Mouse (Mus musculus): Measurements from ENCODE around the gene Tbc1d10b.

Gene Tbc1d10b

DNA sequence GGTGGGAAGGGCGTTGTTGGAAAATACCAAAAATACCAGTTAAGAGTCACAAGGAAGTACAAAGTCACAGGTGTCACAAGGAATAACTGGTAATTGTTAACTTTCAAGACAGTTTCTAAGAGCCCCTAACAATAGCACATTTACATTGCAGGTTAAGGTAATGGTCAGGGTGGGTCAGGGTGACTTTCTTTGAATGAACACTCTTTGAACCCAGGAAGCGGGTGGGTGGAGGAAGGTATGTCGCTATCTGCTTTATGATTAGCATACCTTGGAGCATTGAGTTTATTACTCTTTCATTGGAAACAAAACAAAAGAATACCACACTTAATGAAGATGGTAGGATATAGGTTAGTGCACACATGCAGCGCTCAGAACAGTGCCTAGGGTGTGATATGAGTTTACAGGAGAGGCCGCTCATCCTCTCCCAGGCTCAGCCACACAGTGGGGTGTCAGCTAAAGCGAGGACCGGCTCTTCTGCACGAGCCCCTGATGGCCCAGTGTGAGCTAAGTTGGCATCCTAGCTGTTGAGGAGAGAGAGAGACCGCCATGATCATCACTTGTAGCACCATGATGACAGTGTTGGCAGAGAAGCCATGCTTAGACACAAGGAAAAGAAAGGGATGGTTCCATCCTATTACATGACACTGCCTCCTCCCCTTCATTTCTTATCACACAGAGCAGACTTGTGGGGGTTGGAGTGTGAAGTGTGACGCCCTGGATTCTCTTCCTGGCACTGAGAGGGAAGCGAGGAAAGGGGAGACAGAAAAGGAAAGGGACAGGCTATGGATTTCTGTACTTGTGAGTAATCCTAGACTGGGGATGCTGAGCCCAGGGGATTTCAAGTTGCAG, 17.1 kb upstream of the Tbc1d10b start:
- DNase-seq (ENCODE audit: low spot score), result no peak

DNA sequence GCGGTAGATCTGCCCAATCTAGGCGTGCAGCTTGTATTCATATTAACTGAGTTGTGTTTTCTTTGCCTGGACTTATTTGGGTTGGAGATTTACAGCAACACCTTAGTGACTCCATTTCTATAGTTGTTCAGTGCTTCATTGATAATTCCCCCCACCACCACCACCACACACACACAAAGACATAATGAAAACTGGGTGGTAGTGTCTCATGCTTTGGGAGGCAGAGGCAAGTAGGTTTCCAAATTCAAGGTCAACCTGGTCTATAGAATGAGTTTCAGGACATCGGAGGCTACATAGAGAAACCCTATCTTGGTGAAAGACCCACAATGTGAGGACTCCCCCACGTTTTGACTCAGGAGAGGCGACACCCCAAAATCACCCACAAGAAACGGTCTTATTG, 16.3 kb upstream of the Tbc1d10b start:
- DNase-seq (ENCODE audit: low spot score), result no peak

GRCm38 (mm10) chr7:127223515-127224478, 15.5 kb upstream of the Tbc1d10b start:
- no peak for DNase-seq (ENCODE audit: low spot score)

- DNase-seq (ENCODE audit: low spot score), result no peak
Measured at GRCm38 (mm10) chr7:127223106-127223505, 14.8 kb upstream of the Tbc1d10b start.

DNA sequence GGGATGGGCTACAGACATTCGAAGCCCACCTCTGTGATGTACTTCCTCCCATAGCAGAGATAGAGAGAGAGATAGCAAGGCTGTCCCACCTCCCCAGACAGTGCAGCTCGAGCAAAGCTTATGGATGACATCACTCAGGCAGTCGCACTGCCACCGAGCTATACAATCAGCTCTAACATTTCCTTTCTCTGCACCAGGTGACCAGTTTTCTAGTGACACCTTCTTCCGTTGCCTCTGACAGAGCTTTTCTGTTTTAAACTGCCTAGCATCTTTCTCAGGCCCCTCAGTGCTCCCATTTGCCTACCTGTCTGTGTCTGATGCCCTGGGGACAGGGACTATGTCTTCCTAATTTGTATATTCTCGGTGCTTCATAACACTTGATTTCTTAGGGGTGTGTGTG, 12.2 kb upstream of the Tbc1d10b start:
- DNase-seq (ENCODE audit: low spot score), result no peak

GRCm38 (mm10) chr7:127218670-127219069, 10.4 kb upstream of the Tbc1d10b start:
- DNase-seq (ENCODE audit: low spot score), result no peak

GRCm38 (mm10) chr7:127217901-127218642, 9.8 kb upstream of the Tbc1d10b start:
- no peak for DNase-seq (ENCODE audit: low spot score)

DNA sequence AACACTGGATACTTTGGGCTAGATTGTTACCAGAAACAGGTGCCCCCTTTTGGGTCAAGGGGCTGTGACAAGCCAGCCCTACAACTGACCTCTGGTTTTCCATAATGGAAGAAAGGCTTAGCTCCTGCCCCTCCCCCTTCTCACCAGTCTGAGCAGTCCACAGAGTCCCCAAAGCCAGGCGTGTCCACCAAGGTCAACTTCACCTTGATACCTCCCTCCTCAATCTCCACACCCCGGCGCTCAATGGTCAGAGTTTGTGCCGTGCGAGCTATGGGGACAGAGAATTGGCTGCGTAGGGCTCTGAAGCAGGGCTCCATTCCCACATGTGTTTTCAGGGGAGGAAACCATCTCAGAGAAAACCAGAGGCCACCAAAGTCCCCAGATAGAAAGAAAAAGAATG, 9.2 kb upstream of the Tbc1d10b start:
- no peak for DNase-seq (ENCODE audit: low spot score)

DNA sequence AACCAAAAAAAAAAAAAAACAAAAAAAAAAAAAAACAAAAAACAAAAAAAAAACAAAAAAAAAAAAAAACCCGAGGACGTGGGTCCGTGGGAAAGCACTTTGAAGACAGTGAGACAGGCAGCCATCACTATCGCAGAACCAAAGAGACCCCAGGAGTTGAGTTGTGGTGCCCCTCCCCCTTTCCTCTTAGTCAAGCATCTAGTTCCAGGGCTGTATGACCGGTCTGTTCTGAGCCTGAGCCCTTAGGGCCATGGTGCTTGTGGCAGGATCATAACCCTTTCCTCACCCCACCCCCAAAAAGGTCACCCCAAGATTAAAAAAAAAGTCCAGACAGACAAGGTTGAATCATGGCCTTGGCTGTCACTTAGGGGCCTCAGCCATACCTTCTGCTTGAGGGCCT, 8.0 kb upstream of the Tbc1d10b start:
- DNase-seq (ENCODE audit: low spot score), result no peak

- DNase-seq (ENCODE audit: low spot score), result no peak
Measured at GRCm38 (mm10) chr7:127214981-127215871, 7.0 kb upstream of the Tbc1d10b start.

GRCm38 (mm10) chr7:127214521-127214920, 6.3 kb upstream of the Tbc1d10b start:
- DNase-seq (ENCODE audit: low spot score), result no peak

DNA sequence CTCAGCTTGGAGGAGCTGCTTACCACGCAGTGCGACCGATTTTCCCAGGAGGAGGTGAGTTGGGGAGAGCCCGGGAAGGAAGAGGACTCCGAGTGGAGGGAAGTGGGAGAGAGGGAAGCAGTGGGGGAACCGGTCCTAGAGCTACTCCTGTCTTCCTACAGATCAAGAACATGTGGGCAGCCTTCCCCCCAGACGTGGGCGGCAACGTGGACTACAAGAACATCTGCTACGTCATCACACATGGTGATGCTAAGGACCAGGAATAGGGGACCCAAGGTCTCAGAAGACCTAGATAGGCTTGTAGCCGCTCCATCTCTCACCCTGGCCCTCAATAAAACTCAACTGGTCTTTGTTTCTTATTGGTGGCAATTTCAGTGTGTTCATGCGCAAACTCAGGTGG, 5.7 kb upstream of the Tbc1d10b start:
- DNase-seq (ENCODE audit: low spot score), result no peak

DNA sequence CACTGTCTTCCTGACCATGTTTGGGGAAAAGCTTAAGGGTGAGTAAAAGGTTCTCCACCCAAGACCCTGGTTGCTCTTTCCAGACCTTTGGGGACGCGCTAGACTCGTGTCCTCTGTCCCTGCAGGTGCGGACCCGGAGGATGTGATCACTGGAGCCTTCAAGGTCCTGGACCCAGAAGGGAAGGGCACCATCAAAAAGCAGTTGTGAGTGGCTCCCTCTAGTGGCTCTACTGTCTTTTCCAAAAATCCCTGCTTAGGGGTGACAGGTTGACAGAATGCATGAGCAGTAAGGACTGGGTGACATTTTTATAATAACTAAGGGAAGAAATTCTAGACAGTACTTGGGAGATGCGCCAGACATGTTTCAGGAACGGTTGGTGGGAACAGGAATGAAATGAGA, 5.2 kb upstream of the Tbc1d10b start:
- DNase-seq (ENCODE audit: low spot score), result no peak

GRCm38 (mm10) chr7:127212432-127213250, 4.4 kb upstream of the Tbc1d10b start:
- DNase-seq (ENCODE audit: low spot score), result no peak

- DNase-seq (ENCODE audit: low spot score), result no peak
Measured at GRCm38 (mm10) chr7:127211014-127211745, 2.9 kb upstream of the Tbc1d10b start.

GRCm38 (mm10) chr7:127210266-127210665, 2.0 kb upstream of the Tbc1d10b start:
- DNase-seq (ENCODE audit: low spot score), result no peak

- DNase-seq (ENCODE audit: low spot score), result no peak
Measured at GRCm38 (mm10) chr7:127209851-127210250, 1.6 kb upstream of the Tbc1d10b start.

DNA sequence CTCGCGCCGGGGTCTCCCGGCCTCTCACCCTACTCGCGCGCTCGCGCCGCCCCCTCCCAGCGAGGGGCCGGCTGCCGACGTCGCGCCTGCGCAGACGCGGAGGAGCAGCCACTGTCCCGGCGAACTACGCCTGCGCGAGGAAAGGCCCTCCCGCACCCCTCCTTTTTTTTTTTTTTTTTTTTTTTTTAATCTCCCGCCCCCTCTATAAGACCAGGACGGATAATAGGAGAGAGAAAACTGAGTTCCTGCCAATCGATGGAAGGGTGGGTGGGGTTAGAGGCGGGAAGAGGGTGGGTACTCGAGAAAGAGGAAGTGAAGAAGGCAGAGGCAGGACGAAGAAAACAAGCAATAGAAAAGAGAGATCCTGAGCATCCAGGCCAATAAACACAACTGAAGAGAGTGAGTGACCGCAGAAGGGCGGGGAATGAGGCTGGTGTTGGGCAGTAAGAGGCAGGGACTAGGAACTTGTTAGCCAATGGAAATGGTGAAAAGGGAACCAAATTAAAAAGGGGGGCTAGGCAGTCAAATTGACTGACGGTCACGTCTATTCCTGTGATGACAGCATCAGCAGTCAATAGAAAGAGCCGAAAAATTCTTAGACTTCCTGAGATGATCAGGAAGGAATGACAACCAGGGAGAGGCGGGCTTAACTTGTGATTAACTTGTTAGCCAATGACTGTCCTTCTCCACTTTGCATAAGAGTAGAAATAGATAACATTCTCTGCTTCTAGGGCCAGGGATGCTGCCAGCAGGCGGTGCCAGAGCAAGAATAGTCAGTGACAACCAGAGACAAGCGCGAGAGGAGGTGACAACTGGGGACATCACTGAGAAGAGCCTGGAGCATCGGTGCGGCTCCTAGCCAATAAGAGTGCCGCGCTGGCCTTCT, 528 bp upstream of the Tbc1d10b start, which contains the start of gene Mylpf:
TSS of gene Mylpf (plus strand) at position 338 of the 886 bp plus-strand sequence.
- DNase-seq (ENCODE audit: low spot score), result peak; percentile 98

All from adipocyte (in vitro differentiated cells).